Comparison of ENCODE assay signal across 8 mouse cellular contexts in genomic region chr6:30617020-30617958, GRCm38 (mm10). TPM values are rescaled to one million over a fixed set of nuclear protein-coding genes. Genes with fewer than 3 reads are reported as not detected.
DNase-seq lines count a peak whose midpoint lies in the region; ATAC-seq lines count a peak whose summit lies in the region.

No protein-coding gene starts in this region.

- H3K9ac ChIP-seq in heart, embryonic 16.5 days (ENCODE audit: low read length): peak overlapping the region; percentile 12
- H3K9ac ChIP-seq in liver, embryonic 11.5 days (ENCODE audit: low read depth, low read length): no peak overlapping the region
- no peak overlapping the region for H3K9ac ChIP-seq in stomach, embryonic 15.5 days

- no peak for DNase-seq in heart, adult 8-10 months (ENCODE audit: low spot score)
- peak; percentile 63 for DNase-seq in adrenal gland, postnatal 10 days
- DNase-seq in forelimb bud, embryonic 11.5 days (ENCODE audit: low read depth, low spot score): peak; percentile 78
- no peak for DNase-seq in liver, embryonic 11.5 days (ENCODE audit: low spot score)
- DNase-seq in urinary bladder, postnatal 4 days (ENCODE audit: low spot score in 2 of 2): no peak
- DNase-seq in cerebellum, adult 11 months: no peak

- H3K4me3 ChIP-seq in heart, embryonic 16.5 days (ENCODE audit: low read length): 0 out of 2 replicates have a peak overlapping the region, but pooled peaks have one; percentile 5
- peak overlapping the region; percentile 20; the same call in 1 of the 2 replicates for H3K4me3 ChIP-seq in liver, embryonic 11.5 days (ENCODE audit: low read depth, low read length)
- H3K4me3 ChIP-seq in stomach, embryonic 15.5 days (replicated peaks): 0 out of 2 replicates have a peak overlapping the region, but pooled peaks have one; percentile 0

- H3K4me2 ChIP-seq in heart, embryonic 16.5 days (ENCODE audit: low read depth, low read length): peak overlapping the region; percentile 43; the same call in 1 of the 2 replicates
- H3K4me2 ChIP-seq in liver, embryonic 11.5 days: peak overlapping the region; percentile 33
- peak overlapping the region; percentile 32 for H3K4me2 ChIP-seq in stomach, embryonic 15.5 days

- no peak for ATAC-seq in heart, embryonic 16.5 days (replicated peaks; ENCODE audit: extremely low read depth, insufficient read depth, low FRiP score)
- no peak for ATAC-seq in liver, embryonic 11.5 days (replicated peaks; ENCODE audit: low FRiP score)
- ATAC-seq in stomach, embryonic 15.5 days (ENCODE audit: insufficient read depth, low FRiP score, low read depth): no peak; the same call in 1 of the 2 replicates

- H3K27ac ChIP-seq in heart, embryonic 16.5 days (ENCODE audit: low read length): 0 out of 2 replicates have a peak overlapping the region, but pooled peaks have one; percentile 41
- H3K27ac ChIP-seq in liver, embryonic 11.5 days (ENCODE audit: low read depth, low read length): no peak overlapping the region
- H3K27ac ChIP-seq in stomach, embryonic 15.5 days: no peak overlapping the region

- H3K36me3 ChIP-seq in heart, embryonic 16.5 days (ENCODE audit: control insufficient read depth, insufficient read depth): no peaks in the 10 kb centered on the region
- no peaks in the 10 kb centered on the region for H3K36me3 ChIP-seq in liver, embryonic 11.5 days (ENCODE audit: control insufficient read depth, insufficient read depth, low read length)
- H3K36me3 ChIP-seq in stomach, embryonic 15.5 days: no peaks in the 10 kb centered on the region

- no peaks in the 10 kb centered on the region for H3K27me3 ChIP-seq in heart, embryonic 16.5 days (ENCODE audit: control insufficient read depth, insufficient read depth, low read length)
- H3K27me3 ChIP-seq in liver, embryonic 11.5 days (replicated peaks; ENCODE audit: control insufficient read depth, insufficient read depth, low read length): peaks cover 36% of the 10 kb centered on the region
- no peaks in the 10 kb centered on the region for H3K27me3 ChIP-seq in stomach, embryonic 15.5 days (replicated peaks)

- peaks cover 41% of the 10 kb centered on the region for H3K4me1 ChIP-seq in heart, embryonic 16.5 days (ENCODE audit: control insufficient read depth, insufficient read depth, low read length)
- peaks cover 16% of the 10 kb centered on the region for H3K4me1 ChIP-seq in liver, embryonic 11.5 days (replicated peaks; ENCODE audit: control insufficient read depth, insufficient read depth, low read length)
- H3K4me1 ChIP-seq in stomach, embryonic 15.5 days: peaks cover 20% of the 10 kb centered on the region

- H3K9me3 ChIP-seq in heart, embryonic 16.5 days (replicated peaks; ENCODE audit: control insufficient read depth, low read length): no peaks in the 10 kb centered on the region
- no peaks in the 10 kb centered on the region for H3K9me3 ChIP-seq in liver, embryonic 11.5 days (ENCODE audit: control insufficient read depth, low read length)
- H3K9me3 ChIP-seq in stomach, embryonic 15.5 days: no peaks in the 10 kb centered on the region

- WGBS in heart, embryonic 16.5 days: 17% methylated on average over 13 of the region's 13 CpGs
- WGBS in liver, embryonic 11.5 days: 9% methylated on average over 13 of the region's 13 CpGs
- 19% methylated on average over 13 of the region's 13 CpGs for WGBS in stomach, embryonic 15.5 days

RNA-seq across cellular contexts. Expression of gene Cpa5, which starts 6.5 kb away (rescaled TPM):
- 0.55 and 0.59 TPM in 2 replicates for polyA plus RNA-seq in heart, embryonic 16.5 days (2015; fragmentation: Nextera tagmentation; extraction: Ambion mirVana)
- not detected for total RNA-seq in heart, adult 8-10 months (2022)
- total RNA-seq in adrenal gland, postnatal 10 days (2021): not detected
- 0.14 TPM in 1 of 2 replicates, not detected in the other for polyA plus RNA-seq in liver, embryonic 11.5 days (2014; fragmentation: Nextera tagmentation; extraction: Ambion mirVana)
- polyA plus RNA-seq in stomach, embryonic 15.5 days (2015; fragmentation: Nextera tagmentation; extraction: Ambion mirVana): 0.14 and 0.21 TPM in 2 replicates

RNA-seq across cellular contexts. Expression of gene Cpa1, which starts 21.7 kb away (rescaled TPM):
- polyA plus RNA-seq in heart, embryonic 16.5 days (2015; fragmentation: Nextera tagmentation; extraction: Ambion mirVana): 6.5 and 7.2 TPM in 2 replicates
- under 1 TPM in 2 of 4 experiments, not detected in 2; 0.19 to 0.20 TPM for total RNA-seq in heart, adult 8-10 months (2022)
- under 1 TPM in 1 of 2 experiments, not detected in 1; 0.36 TPM for total RNA-seq in adrenal gland, postnatal 10 days (2021)
- polyA plus RNA-seq in liver, embryonic 11.5 days (2014; fragmentation: Nextera tagmentation; extraction: Ambion mirVana): 0.69 and 1.0 TPM in 2 replicates
- polyA plus RNA-seq in stomach, embryonic 15.5 days (2015; fragmentation: Nextera tagmentation; extraction: Ambion mirVana): 732 and 1,077 TPM in 2 replicates

RNA-seq across cellular contexts. Expression of gene Cpa4, which starts 49.1 kb away (rescaled TPM):
- 1.3 and 1.7 TPM in 2 replicates for polyA plus RNA-seq in heart, embryonic 16.5 days (2015; fragmentation: Nextera tagmentation; extraction: Ambion mirVana)
- not detected for total RNA-seq in heart, adult 8-10 months (2022)
- total RNA-seq in adrenal gland, postnatal 10 days (2021): 1 to 10 TPM; 1.4 to 1.7 TPM
- 0.44 and 0.45 TPM in 2 replicates for polyA plus RNA-seq in liver, embryonic 11.5 days (2014; fragmentation: Nextera tagmentation; extraction: Ambion mirVana)
- polyA plus RNA-seq in stomach, embryonic 15.5 days (2015; fragmentation: Nextera tagmentation; extraction: Ambion mirVana): 0.83 TPM in 2 replicates

Comparison
In these comparisons a context has a peak if more than half of its experiments do, and no peak if none do; other contexts are left out.
1. DNase-seq: peak in adrenal gland, postnatal 10 days (single experiment) and forelimb bud, embryonic 11.5 days (single experiment); none in heart, adult 8-10 months (single experiment), liver, embryonic 11.5 days (single experiment), urinary bladder, postnatal 4 days (0 of 2) and cerebellum, adult 11 months (single experiment).
2. RNA of gene Cpa1, which starts 21.7 kb away (polyA plus RNA-seq): 732 to 1,077 TPM in stomach, embryonic 15.5 days; 6.5 to 7.2 TPM in heart, embryonic 16.5 days and 0.69 to 1.0 TPM in liver, embryonic 11.5 days; every median in the first group is over 10 times any median in the second.
3. Peak in every context shown above with its lines, with median percentiles within 50 percentile points of each other: H3K4me2 ChIP-seq and H3K4me3 ChIP-seq.